Mouse (Mus musculus): ENCODE data around the gene Lcp1. TPM values are rescaled to one million over a fixed set of nuclear protein-coding genes. Genes with fewer than 3 reads are reported as not detected.

Gene Lcp1
- polyA plus RNA-seq, 1 experiment, result 72.9 TPM

DNA sequence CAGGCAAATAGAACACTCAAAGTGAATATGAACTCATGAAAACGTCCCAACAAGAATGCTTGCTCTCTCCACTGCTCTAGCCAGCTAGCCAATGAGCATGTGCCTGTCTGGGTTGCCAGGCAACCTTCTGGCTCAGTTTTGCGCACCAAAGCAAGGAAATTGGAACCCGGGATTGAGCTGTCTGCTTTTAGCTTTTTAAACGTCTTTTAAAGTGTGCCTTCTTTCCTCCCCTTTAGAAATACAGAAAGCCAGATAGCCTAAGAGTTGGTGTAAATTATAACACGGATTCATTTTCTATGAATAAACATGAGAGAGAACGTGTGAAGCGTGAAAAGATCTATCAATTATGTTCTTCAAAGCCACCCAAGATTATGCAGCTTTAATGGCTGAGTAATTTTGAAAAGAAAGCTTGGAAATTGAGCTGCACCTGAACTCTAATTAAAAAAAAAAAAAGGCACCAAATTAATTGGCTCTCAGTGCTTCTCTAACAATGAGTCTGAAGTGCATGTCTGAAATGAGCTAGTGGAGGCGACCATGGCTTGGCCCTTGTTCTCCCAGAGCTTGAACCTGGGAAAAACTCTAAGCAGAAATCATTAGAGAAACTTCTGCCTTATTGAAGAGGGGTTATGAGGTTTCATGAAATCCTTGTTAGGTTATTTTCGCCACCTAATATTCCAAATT lies 105.2 kb downstream of the Lcp1 start:
- TF ChIP-seq POLR2A (IDR thresholded peaks at IDR 0.05; ENCODE audit: low read depth, low read length) (no peak), CTCF (IDR thresholded peaks at IDR 0.05; ENCODE audit: extremely low read depth, insufficient read depth, insufficient read length, insufficient replicate concordance) (no peak)
- WGBS, result 76% methylated on average over 9 of the region's 9 CpGs
- no peak overlapping the region for H3K27ac ChIP-seq (ENCODE audit: insufficient read depth, low read length)
- no peak for DNase-seq (ENCODE audit: low read depth in 1 of 2, low spot score in 2 of 2)
- no peaks in the 10 kb centered on the region for H3K27me3 ChIP-seq (ENCODE audit: control insufficient read depth, insufficient read depth, low read length)
- no peaks in the 10 kb centered on the region for H3K4me1 ChIP-seq (ENCODE audit: control insufficient read depth, insufficient read depth, insufficient read length)
- H3K36me3 ChIP-seq (ENCODE audit: control insufficient read depth, insufficient read depth, low read length), result no peaks in the 10 kb centered on the region
- H3K4me3 ChIP-seq (ENCODE audit: extremely low read depth, insufficient read depth, insufficient read length), result no peak overlapping the region

DNA sequence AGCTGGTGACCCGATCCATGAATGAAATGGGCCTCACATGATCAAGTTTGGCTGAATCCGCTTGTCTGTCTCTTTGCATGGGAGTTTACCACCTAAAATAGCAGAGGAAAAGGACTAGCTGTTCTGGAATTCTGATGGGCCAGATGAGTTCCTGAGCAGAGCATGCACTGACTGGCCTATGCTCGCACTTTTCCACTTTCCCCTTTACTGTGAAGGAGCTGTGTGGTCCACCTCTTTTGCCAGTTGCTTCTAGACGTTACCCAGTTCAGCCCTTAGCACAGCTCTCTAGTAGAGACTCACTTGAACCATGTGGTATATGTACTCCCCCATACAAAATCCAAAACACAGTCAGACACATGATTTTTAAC lies 105.7 kb downstream of the Lcp1 start:
- DNase-seq (ENCODE audit: low read depth in 1 of 2, low spot score in 2 of 2), result no peak
- H3K27ac ChIP-seq (ENCODE audit: insufficient read depth, low read length), result no peak overlapping the region
- H3K4me1 ChIP-seq (ENCODE audit: control insufficient read depth, insufficient read depth, insufficient read length), result no peaks in the 10 kb centered on the region
- H3K27me3 ChIP-seq (ENCODE audit: control insufficient read depth, insufficient read depth, low read length), result no peaks in the 10 kb centered on the region
- WGBS, result 93% methylated on average over 4 of the region's 4 CpGs
- no peak for TF ChIP-seq POLR2A (IDR thresholded peaks at IDR 0.05; ENCODE audit: low read depth, low read length)
- no peak for TF ChIP-seq CTCF (IDR thresholded peaks at IDR 0.05; ENCODE audit: extremely low read depth, insufficient read depth, insufficient read length, insufficient replicate concordance)
- H3K36me3 ChIP-seq (ENCODE audit: control insufficient read depth, insufficient read depth, low read length), result no peaks in the 10 kb centered on the region
- no peak overlapping the region for H3K4me3 ChIP-seq (ENCODE audit: extremely low read depth, insufficient read depth, insufficient read length)

DNA sequence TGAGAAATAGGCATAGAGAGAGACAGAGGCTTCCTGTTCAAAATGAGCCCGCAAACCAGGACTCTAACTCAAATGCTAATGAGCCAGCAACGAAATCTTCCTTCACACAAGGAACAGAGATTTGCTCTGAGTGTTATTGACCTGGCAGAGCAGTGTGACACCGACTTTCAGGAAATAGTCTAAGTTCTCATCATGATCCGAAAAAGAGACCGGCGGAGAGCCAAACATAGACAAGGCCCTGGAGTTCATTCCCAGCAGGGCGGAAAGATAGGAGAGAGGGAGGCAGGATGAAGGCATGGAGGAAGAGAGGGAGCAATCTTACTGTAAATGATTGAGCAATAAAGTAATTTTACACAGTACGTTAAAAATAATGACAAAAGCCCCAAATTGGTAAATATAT lies 106.2 kb downstream of the Lcp1 start:
- no peaks in the 10 kb centered on the region for H3K4me1 ChIP-seq (ENCODE audit: control insufficient read depth, insufficient read depth, insufficient read length)
- H3K36me3 ChIP-seq (ENCODE audit: control insufficient read depth, insufficient read depth, low read length), result no peaks in the 10 kb centered on the region
- TF ChIP-seq POLR2A (IDR thresholded peaks at IDR 0.05; ENCODE audit: low read depth, low read length) (no peak), CTCF (IDR thresholded peaks at IDR 0.05; ENCODE audit: extremely low read depth, insufficient read depth, insufficient read length, insufficient replicate concordance) (no peak)
- H3K27me3 ChIP-seq (ENCODE audit: control insufficient read depth, insufficient read depth, low read length), result no peaks in the 10 kb centered on the region
- 86% methylated on average over 8 of the region's 8 CpGs for WGBS
- DNase-seq (ENCODE audit: low read depth in 1 of 2, low spot score in 2 of 2), result no peak
- H3K27ac ChIP-seq (ENCODE audit: insufficient read depth, low read length), result no peak overlapping the region
- H3K4me3 ChIP-seq (ENCODE audit: extremely low read depth, insufficient read depth, insufficient read length), result no peak overlapping the region

- Histone ChIP-seq H3K27ac (ENCODE audit: insufficient read depth, low read length) (no peak overlapping the region), H3K36me3 (ENCODE audit: control insufficient read depth, insufficient read depth, low read length) (no peaks in the 10 kb centered on the region), H3K4me1 (ENCODE audit: control insufficient read depth, insufficient read depth, insufficient read length) (no peaks in the 10 kb centered on the region), H3K27me3 (ENCODE audit: control insufficient read depth, insufficient read depth, low read length) (no peaks in the 10 kb centered on the region), H3K4me3 (ENCODE audit: extremely low read depth, insufficient read depth, insufficient read length) (no peak overlapping the region)
- 42% methylated on average over 6 of the region's 6 CpGs for WGBS
- no peak for DNase-seq (ENCODE audit: low read depth in 1 of 2, low spot score in 2 of 2)
- TF ChIP-seq CTCF (IDR thresholded peaks at IDR 0.05; ENCODE audit: extremely low read depth, insufficient read depth, insufficient read length, insufficient replicate concordance) (no peak), POLR2A (IDR thresholded peaks at IDR 0.05; ENCODE audit: low read depth, low read length) (no peak)
These were observed 107.3 kb downstream of the Lcp1 start for GRCm38 (mm10) chr14:75238054-75238692.

- no peak for TF ChIP-seq CTCF (IDR thresholded peaks at IDR 0.05; ENCODE audit: extremely low read depth, insufficient read depth, insufficient read length, insufficient replicate concordance)
- TF ChIP-seq POLR2A (IDR thresholded peaks at IDR 0.05; ENCODE audit: low read depth, low read length), result no peak
- Histone ChIP-seq H3K4me1 (ENCODE audit: control insufficient read depth, insufficient read depth, insufficient read length) (no peaks in the 10 kb centered on the region), H3K27ac (ENCODE audit: insufficient read depth, low read length) (no peak within 1 kb of the TSS), H3K27me3 (ENCODE audit: control insufficient read depth, insufficient read depth, low read length) (no peaks in the 10 kb centered on the region), H3K36me3 (ENCODE audit: control insufficient read depth, insufficient read depth, low read length) (no peaks in the 10 kb centered on the region), H3K4me3 (ENCODE audit: extremely low read depth, insufficient read depth, insufficient read length) (no peak within 1 kb of the TSS)
- no peak for DNase-seq (ENCODE audit: low read depth in 1 of 2, low spot score in 2 of 2)
- WGBS, result 94% methylated on average over 5 of the region's 5 CpGs
These were observed 111.2 kb downstream of the Lcp1 start, which contains the start of gene Cpb2 for GRCm38 (mm10) chr14:75242087-75242486. Gene Cpb2, plus strand, starts transcription at chr14:75242287.

GRCm38 (mm10) chr14:75246024-75247000 lies 115.4 kb downstream of the Lcp1 start:
- DNase-seq (ENCODE audit: low read depth in 1 of 2, low spot score in 2 of 2), result no peak
- H3K27ac ChIP-seq (ENCODE audit: insufficient read depth, low read length), result no peak overlapping the region

More at GRCm38 (mm10) chr14:75246024-75247000, 115.4 kb downstream of the Lcp1 start:
- 83% methylated on average over 11 of the region's 11 CpGs for WGBS
- Histone ChIP-seq H3K27me3 (ENCODE audit: control insufficient read depth, insufficient read depth, low read length) (no peaks in the 10 kb centered on the region), H3K36me3 (ENCODE audit: control insufficient read depth, insufficient read depth, low read length) (no peaks in the 10 kb centered on the region), H3K4me1 (ENCODE audit: control insufficient read depth, insufficient read depth, insufficient read length) (no peaks in the 10 kb centered on the region), H3K4me3 (ENCODE audit: extremely low read depth, insufficient read depth, insufficient read length) (no peak overlapping the region)
- TF ChIP-seq CTCF (IDR thresholded peaks at IDR 0.05; ENCODE audit: extremely low read depth, insufficient read depth, insufficient read length, insufficient replicate concordance) (no peak), POLR2A (IDR thresholded peaks at IDR 0.05; ENCODE audit: low read depth, low read length) (no peak)
